Mouse (Mus musculus): ENCODE data around the gene Caskin1. TPM values are rescaled to one million over a fixed set of nuclear protein-coding genes. Genes with fewer than 3 reads are reported as not detected.

Caskin1 gene
- polyA plus RNA-seq, 1 experiment from 2014 or later = 2.3 TPM

DNA sequence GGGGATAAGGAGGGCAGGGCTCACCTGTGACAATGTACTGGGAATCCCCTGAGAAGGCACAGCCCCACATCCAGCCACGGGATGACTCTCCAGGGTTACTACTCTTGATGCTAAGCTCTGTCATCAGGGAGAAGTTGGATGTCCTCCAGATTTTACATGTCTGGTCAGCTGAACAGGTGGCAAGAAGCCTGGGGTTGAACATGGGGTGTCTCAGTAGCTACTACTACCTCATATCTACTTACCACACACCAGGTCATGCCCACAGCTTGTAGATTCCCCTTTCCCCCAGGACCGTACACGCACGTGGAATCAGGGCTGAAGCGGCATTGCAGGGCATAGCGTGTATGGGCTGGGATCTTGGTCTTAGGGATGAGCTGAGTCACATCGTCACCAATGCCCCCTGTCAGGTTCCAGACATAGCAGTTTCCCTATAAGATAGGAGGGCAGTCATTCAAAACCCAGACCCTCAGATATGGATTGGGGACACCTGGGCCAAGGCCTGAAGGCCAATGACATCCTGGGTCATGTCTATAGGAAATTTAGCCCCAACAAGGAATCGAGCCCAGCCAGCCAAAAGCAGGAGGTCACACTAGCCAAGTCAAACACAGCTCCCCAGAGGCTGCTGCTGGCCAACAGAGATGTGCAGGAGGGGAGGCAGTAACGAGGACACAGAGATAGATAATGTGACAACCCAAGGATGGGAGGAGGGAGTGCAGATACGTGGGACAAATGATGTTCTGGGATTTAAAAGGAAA is 12.2 kb upstream of the Caskin1 start:
- no peak overlapping the region for H3K9ac ChIP-seq (ENCODE audit: low read length)
- H3K4me3 ChIP-seq (ENCODE audit: low read depth, low read length) = no peak overlapping the region
- WGBS = 90% methylated on average over 10 of the region's 10 CpGs
- no peaks in the 10 kb centered on the region for H3K27me3 ChIP-seq (ENCODE audit: control insufficient read depth, insufficient read depth, low read length)
- ATAC-seq (ENCODE audit: insufficient number of reproducible peaks, low FRiP score, low TSS enrichment, low read depth) (no peak), DNase-seq (ENCODE audit: low spot score) (no peak)
- no peak overlapping the region for H3K27ac ChIP-seq (replicated peaks; ENCODE audit: low read depth, low read length)
- H3K4me2 ChIP-seq (ENCODE audit: low read depth, severe bottlenecking) = no peak overlapping the region
- H3K4me1 ChIP-seq (ENCODE audit: control insufficient read depth, insufficient read depth, low read length) = peaks cover 17% of the 10 kb centered on the region
- peaks cover 21% of the 10 kb centered on the region for H3K36me3 ChIP-seq (ENCODE audit: control insufficient read depth, insufficient read depth, low read length)
- no peaks in the 10 kb centered on the region for H3K9me3 ChIP-seq (ENCODE audit: control insufficient read depth, low read length)

DNA sequence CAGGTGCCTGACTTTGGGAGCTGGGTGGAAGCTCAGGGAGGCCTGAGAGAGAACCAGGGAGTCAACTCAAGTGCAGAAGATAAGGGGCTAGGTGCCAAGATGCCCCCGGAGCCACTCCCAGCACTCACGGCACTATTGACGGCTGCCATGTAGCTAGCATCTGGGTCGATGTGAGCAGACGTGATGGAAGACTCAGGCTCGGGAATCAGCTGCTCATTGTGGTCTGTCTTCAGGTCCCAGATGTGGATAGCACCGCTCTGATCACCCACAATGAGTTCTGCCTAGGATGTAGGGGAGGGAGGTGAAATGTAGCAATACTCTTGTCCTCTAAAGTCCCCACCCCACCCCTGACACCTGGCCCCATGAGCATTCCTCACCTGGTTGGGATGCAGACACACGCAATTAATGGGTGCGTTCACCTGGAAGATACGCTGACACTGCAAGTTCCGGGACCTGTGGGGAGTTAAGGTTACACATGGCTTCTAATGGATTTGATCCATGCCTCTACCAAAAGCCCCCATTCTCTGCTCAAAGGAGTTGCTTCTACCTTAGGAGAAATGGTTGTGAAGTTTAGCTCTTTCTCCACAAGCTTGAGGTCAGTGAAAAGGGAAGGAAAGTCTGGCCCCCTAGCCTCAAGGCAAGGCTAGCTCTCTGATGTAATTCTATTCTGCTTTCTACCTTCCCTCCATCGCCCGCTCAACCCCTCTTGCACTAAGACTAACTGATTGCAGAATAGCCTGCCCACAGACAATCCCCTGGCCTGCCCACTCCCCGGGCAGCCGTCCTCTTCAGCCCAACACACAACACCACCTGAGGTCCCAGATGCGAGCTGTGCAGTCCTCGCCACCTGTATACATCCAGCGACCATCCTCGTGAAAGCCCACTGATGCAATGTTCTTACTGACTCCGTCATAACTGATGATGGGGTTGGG is 11.1 kb upstream of the Caskin1 start:
- ATAC-seq (ENCODE audit: insufficient number of reproducible peaks, low FRiP score, low TSS enrichment, low read depth) = no peak
- peaks cover 8% of the 10 kb centered on the region for H3K4me1 ChIP-seq (ENCODE audit: control insufficient read depth, insufficient read depth, low read length)
- no peak for DNase-seq (ENCODE audit: low spot score)
- H3K9me3 ChIP-seq (ENCODE audit: control insufficient read depth, low read length) = no peaks in the 10 kb centered on the region
- no peaks in the 10 kb centered on the region for H3K27me3 ChIP-seq (ENCODE audit: control insufficient read depth, insufficient read depth, low read length)
- H3K4me2 ChIP-seq (ENCODE audit: low read depth, severe bottlenecking) = peak overlapping the region; percentile 58; the same call in 1 of the 2 replicates
- no peak overlapping the region for H3K27ac ChIP-seq (replicated peaks; ENCODE audit: low read depth, low read length)
- 94% methylated on average over 20 of the region's 20 CpGs for WGBS
- peak overlapping the region; percentile 82; the same call in 1 of the 2 replicates for H3K4me3 ChIP-seq (ENCODE audit: low read depth, low read length)
- peaks cover 21% of the 10 kb centered on the region for H3K36me3 ChIP-seq (ENCODE audit: control insufficient read depth, insufficient read depth, low read length)
- peak overlapping the region; percentile 91; the same call in 1 of the 2 replicates for H3K9ac ChIP-seq (ENCODE audit: low read length)

DNA sequence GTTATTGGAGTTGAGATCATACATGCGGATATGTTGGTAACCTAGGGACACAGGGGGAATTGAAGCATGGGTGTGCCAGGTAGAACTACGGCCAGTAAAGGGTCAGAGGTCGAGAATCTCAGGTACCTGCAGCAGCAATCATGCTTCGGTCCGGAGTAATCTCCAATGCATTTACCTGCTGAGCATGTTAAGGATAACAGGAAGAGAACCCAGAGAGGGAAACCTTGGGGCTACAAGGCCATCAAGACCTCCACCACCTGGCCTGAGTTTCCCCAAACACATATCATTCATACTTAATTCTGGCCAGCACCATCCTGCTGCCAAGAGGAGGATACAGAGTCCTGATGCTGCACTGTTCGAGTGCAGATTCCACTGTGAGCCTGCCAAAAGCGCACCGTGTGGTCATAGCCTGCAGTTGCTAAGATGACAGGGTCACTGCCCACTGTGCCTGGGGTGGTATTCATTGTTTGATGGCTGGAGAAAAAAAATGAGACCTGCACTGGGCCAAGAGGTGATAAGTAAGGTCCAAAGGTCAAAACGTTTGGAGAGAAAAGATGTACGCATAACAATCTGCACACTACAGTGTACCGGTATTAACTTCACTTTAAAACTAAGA is 10.3 kb upstream of the Caskin1 start:
- Histone ChIP-seq H3K4me3 (ENCODE audit: low read depth, low read length) (peak overlapping the region; percentile 82), H3K4me1 (ENCODE audit: control insufficient read depth, insufficient read depth, low read length) (peaks cover 8% of the 10 kb centered on the region), H3K36me3 (ENCODE audit: control insufficient read depth, insufficient read depth, low read length) (peaks cover 21% of the 10 kb centered on the region), H3K27ac (replicated peaks; ENCODE audit: low read depth, low read length) (no peak overlapping the region), H3K27me3 (ENCODE audit: control insufficient read depth, insufficient read depth, low read length) (no peaks in the 10 kb centered on the region), H3K9me3 (ENCODE audit: control insufficient read depth, low read length) (no peaks in the 10 kb centered on the region), H3K4me2 (ENCODE audit: low read depth, severe bottlenecking) (peak overlapping the region; percentile 58), H3K9ac (ENCODE audit: low read length) (peak overlapping the region; percentile 91)
- ATAC-seq (ENCODE audit: insufficient number of reproducible peaks, low FRiP score, low TSS enrichment, low read depth) (peak; percentile 14; the same call in 1 of the 2 replicates), DNase-seq (ENCODE audit: low spot score) (no peak)
- WGBS = 55% methylated on average over 11 of the region's 11 CpGs

DNA sequence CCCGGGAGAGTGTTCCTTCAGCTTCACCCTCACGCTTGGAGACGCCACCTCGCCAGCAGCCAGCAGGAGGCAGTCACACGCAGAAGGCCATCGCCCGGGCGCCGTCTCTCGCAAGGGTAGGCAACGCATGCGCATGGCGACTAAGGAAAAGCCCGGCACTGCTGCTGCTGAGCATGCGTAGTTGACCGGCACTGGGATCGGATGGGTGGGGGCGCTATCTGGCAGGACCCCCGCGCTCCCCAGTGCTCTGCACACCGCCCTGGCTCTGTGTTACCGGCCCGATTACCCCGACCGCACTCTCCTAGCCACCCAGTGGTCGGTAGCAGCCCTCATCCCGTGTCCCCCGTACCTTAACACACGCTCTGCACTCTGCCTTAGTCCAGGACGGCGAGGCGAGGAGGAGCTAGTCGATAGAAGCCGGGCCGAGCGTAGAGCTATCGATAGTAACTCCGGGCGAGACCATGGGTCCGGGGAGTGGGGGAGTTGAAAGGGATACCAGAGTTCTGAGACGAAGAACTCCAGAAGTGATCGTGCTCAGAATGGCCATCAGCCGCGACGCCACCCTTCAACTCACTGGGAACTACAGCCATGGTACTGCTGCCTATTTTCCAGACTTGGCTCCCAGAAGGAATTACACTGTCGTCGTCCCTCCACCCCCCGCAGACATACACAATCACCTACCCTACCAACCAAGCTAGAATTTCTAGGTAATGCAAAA is 9.6 kb upstream of the Caskin1 start, which contains the start of gene Mlst8:
TSS of gene Mlst8 (minus strand) at position 416 of the 718 bp plus-strand sequence.
- WGBS = under 1% methylated on average over 48 of the region's 48 CpGs
- ATAC-seq (ENCODE audit: insufficient number of reproducible peaks, low FRiP score, low TSS enrichment, low read depth) = peak; percentile 88

DNA sequence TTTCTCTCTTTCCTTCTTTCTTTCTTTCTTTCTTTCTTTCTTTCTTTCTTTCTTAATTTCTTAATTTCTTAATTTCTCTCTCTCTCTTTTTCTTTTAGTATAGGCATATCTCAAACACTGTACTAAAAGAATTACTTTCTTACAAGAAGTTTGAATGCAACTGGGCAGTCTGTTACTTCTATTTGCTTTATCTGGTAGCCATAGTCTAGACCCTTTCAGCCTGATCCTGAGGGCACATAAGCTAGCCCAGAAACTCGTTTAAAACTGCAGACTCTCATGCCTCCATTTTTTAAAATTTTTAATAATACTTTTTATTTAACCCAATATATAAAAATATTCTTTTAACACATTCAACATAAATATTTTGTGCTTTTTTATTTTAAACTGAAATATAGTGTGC is 9.0 kb upstream of the Caskin1 start:
- Histone ChIP-seq H3K9ac (ENCODE audit: low read length) (no peak overlapping the region), H3K9me3 (ENCODE audit: control insufficient read depth, low read length) (no peaks in the 10 kb centered on the region), H3K4me3 (ENCODE audit: low read depth, low read length) (peak overlapping the region; percentile 82; the same call in 1 of the 2 replicates), H3K36me3 (ENCODE audit: control insufficient read depth, insufficient read depth, low read length) (peaks cover 17% of the 10 kb centered on the region), H3K27ac (replicated peaks; ENCODE audit: low read depth, low read length) (no peak overlapping the region), H3K4me2 (ENCODE audit: low read depth, severe bottlenecking) (peak overlapping the region; percentile 26; the same call in 1 of the 2 replicates), H3K4me1 (ENCODE audit: control insufficient read depth, insufficient read depth, low read length) (peaks cover 8% of the 10 kb centered on the region), H3K27me3 (ENCODE audit: control insufficient read depth, insufficient read depth, low read length) (no peaks in the 10 kb centered on the region)
- ATAC-seq (ENCODE audit: insufficient number of reproducible peaks, low FRiP score, low TSS enrichment, low read depth) = no peak
- DNase-seq (ENCODE audit: low spot score) = no peak
- 27% methylated on average over 1 of the region's 1 CpGs for WGBS

More for the DNA sequence above, 9.6 kb upstream of the Caskin1 start, which contains the start of gene Mlst8:
- H3K27me3 ChIP-seq (ENCODE audit: control insufficient read depth, insufficient read depth, low read length) = no peaks in the 10 kb centered on the region
- peaks cover 21% of the 10 kb centered on the region for H3K36me3 ChIP-seq (ENCODE audit: control insufficient read depth, insufficient read depth, low read length)
- peaks cover 8% of the 10 kb centered on the region for H3K4me1 ChIP-seq (ENCODE audit: control insufficient read depth, insufficient read depth, low read length)
- peak within 1 kb of the TSS; percentile 58 for H3K4me2 ChIP-seq (ENCODE audit: low read depth, severe bottlenecking)
- peak within 1 kb of the TSS; percentile 94 for H3K27ac ChIP-seq (replicated peaks; ENCODE audit: low read depth, low read length)
- H3K9me3 ChIP-seq (ENCODE audit: control insufficient read depth, low read length) = no peaks in the 10 kb centered on the region
- peak within 1 kb of the TSS; percentile 91 for H3K9ac ChIP-seq (ENCODE audit: low read length)
- DNase-seq (ENCODE audit: low spot score) = peak; percentile 99
- H3K4me3 ChIP-seq (ENCODE audit: low read depth, low read length) = peak within 1 kb of the TSS; percentile 82

DNA sequence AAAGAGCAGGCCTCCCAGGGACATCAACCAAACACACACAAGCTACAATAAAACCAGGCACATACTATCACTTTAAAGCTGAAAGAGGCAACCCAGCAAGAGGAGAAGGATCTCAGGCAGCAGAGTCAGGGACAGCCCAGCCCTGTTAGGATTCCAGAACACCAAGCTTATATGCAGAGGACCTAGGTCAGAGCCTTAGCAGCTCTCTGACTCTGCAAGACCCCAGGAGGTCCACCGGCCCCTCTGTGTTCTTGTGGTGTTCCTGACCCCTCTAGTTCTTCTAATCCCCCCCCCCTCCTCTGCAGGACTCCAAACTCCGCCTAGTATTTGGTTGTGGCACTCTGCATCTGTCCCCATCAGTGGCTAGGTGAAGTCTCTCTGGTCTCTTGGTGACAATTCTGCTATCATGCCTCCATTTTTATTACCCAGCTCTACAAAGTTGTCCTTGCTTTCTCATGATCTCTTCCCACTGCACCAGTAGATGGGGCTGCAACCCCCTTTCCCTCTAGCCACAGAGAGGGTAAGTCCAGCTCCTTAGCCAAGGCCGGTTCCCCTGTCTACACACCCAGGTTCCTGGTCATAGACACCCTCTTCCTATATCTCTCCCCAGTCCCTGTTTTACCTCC is 8.1 kb upstream of the Caskin1 start:
- Histone ChIP-seq H3K9me3 (ENCODE audit: control insufficient read depth, low read length) (no peaks in the 10 kb centered on the region), H3K4me2 (ENCODE audit: low read depth, severe bottlenecking) (no peak overlapping the region), H3K9ac (ENCODE audit: low read length) (no peak overlapping the region), H3K27ac (replicated peaks; ENCODE audit: low read depth, low read length) (no peak overlapping the region), H3K27me3 (ENCODE audit: control insufficient read depth, insufficient read depth, low read length) (no peaks in the 10 kb centered on the region), H3K4me1 (ENCODE audit: control insufficient read depth, insufficient read depth, low read length) (peaks cover 9% of the 10 kb centered on the region), H3K4me3 (ENCODE audit: low read depth, low read length) (no peak overlapping the region), H3K36me3 (ENCODE audit: control insufficient read depth, insufficient read depth, low read length) (peaks cover 13% of the 10 kb centered on the region)
- ATAC-seq (ENCODE audit: insufficient number of reproducible peaks, low FRiP score, low TSS enrichment, low read depth) = no peak
- WGBS = 61% methylated on average over 3 of the region's 3 CpGs
- DNase-seq (ENCODE audit: low spot score) = no peak

DNA sequence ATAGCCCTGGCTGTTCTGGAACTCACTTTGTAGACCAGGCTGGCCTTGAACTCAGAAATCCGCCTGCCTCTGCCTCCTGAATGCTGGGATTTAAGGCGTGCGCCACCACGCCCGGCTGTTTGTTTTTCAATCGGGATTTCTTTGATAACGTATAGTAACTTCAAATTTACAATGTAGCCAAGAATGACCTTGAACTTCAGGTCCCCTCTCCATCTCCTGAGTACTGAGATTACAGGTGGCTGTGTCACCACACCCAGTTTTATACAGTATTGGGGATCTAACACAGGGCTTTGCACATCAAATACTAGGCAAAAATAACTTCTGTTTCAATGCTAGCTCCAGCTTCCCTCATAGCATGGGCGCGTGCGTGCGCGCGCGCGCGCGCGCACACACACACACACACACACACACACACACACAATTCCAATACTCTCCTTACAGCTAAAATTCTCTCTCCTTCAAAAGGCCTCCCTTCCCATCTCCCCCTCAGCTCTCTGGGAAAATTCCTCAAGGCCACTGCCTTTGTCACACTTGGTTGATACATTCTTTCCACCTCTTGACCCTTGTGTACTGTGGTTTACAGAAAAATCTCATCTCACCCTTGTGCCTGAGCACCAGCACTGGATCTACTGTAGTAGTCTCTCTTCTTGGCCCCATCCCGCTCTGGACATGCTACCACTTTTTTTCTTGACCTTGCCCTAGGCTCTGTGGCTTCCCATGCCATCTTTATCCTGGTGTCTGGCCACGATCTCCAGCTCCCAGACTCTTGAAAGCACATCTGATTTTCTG is 7.2 kb upstream of the Caskin1 start:
- WGBS = 95% methylated on average over 20 of the region's 20 CpGs
- peaks cover 14% of the 10 kb centered on the region for H3K4me1 ChIP-seq (ENCODE audit: control insufficient read depth, insufficient read depth, low read length)
- no peak overlapping the region for H3K4me2 ChIP-seq (ENCODE audit: low read depth, severe bottlenecking)
- no peak overlapping the region for H3K27ac ChIP-seq (replicated peaks; ENCODE audit: low read depth, low read length)
- peaks cover 8% of the 10 kb centered on the region; the same call in 1 of the 2 replicates for H3K36me3 ChIP-seq (ENCODE audit: control insufficient read depth, insufficient read depth, low read length)
- H3K9me3 ChIP-seq (ENCODE audit: control insufficient read depth, low read length) = no peaks in the 10 kb centered on the region
- no peaks in the 10 kb centered on the region for H3K27me3 ChIP-seq (ENCODE audit: control insufficient read depth, insufficient read depth, low read length)
- no peak for DNase-seq (ENCODE audit: low spot score)
- no peak overlapping the region for H3K4me3 ChIP-seq (ENCODE audit: low read depth, low read length)
- no peak overlapping the region for H3K9ac ChIP-seq (ENCODE audit: low read length)
- no peak for ATAC-seq (ENCODE audit: insufficient number of reproducible peaks, low FRiP score, low TSS enrichment, low read depth)
